Mouse (Mus musculus) Muller cell, postnatal 12 days (primary cell): ENCODE data around the gene Rnf220.

Source experiments
- DNase-seq: peaks from one replicate; pipeline ENCODE4 v3.0.0-alpha.2; 2015; ENCODE audit errors: inconsistent ontology term

Rnf220 gene

DNA sequence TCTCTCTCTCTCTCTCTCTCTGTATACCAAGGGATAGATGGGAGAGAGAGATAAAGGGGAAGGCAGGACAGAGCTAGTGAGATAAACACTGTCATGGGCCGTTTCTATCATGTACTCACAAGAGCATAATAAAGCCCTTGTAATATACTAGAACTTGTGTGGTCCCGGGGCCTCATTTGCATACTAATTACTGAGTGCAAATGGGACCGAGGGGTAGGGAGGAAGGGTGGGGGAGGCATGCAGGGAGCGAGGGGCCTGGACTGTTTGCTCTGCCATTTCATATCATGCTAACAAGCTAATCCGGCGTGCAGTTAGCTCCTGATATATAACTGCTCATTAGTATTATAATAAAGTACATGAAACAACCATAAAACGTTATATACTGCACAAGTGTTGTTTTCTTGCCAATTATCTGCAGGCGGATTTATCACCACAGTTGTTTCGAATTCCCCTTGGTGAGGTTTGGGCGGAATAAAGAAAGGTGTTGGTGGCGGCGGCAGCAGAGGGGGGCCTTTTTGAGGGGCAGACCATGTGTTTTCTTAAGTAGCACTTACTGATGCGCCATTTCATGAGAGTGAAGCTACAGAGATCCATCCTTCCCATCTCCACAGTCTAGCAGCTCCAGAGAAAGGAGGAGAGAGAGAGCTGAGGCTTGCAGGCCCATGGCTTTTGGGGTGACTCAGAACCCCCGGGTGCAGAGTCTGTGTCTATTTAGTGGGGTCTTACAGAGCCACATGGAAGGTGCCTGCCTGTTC lies 116.9 kb downstream of the Rnf220 start:
- no peak for DNase-seq

DNA sequence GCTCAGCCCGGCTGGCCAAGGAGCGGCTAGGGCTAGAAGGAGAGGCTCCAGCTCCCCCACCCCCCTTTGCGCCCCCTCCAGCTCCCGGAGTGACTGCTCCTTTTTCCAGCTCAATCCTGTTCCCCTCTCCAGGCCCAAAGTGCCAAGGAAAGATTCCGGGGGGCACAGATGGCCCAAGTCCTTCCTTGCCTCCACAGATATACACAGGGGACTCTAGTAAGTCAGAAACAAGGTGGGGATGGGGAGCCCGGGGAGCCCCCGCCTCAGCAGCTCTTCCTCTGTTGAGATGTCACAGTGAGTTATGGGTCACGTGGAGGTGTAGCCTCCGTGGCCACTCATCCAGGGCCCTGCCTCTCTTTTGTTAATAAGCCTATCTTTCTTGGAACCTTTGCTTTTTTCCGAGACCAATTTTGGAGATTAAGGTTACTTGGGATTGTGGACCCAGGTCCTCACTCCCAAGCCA lies 122.7 kb downstream of the Rnf220 start:
- no peak for DNase-seq

GRCm38 (mm10) chr4:117373324-117374077 lies 123.4 kb downstream of the Rnf220 start:
- no peak for DNase-seq

GRCm38 (mm10) chr4:117371896-117372295 lies 125.0 kb downstream of the Rnf220 start:
- DNase-seq = no peak

GRCm38 (mm10) chr4:117370354-117370753 lies 126.5 kb downstream of the Rnf220 start:
- no peak for DNase-seq

- no peak for DNase-seq
These were observed 127.3 kb downstream of the Rnf220 start for GRCm38 (mm10) chr4:117369571-117369970.

- no peak for DNase-seq
These were observed 129.5 kb downstream of the Rnf220 start for GRCm38 (mm10) chr4:117367365-117367764.

DNA sequence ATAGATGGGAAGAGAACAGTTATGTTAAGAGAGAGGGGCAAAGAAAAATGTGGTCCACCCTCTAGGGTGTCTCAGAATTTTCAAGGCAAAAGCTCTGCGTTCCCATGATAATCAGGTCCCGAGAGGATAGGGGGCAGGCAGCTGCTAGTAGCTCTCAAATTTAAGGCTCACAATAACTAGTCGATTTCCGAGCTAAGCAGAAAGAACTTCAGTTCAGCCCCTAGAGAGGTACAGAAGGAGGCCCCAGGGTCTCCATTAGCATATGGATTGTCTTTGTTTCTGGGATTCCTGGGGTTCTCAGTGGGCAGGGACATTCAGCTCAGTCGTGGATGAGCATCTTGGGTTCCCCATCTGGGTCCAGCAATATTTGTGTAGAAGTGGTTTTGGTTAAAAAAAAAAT lies 134.8 kb downstream of the Rnf220 start:
- no peak for DNase-seq

DNA sequence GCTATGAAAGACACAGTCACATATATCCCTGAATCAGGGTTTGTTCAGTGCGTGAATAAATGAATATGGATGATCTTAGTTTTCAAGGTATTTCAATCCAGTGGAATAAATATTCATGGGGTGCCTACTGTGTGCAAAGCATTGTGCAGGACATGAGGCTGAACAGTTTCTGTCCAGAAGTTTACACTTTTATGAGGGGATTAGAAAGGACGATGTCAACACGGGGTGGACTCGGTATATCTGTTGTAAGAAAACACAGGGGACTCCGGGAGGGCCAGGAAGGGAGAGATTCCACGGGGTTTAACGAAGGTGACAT lies 135.3 kb downstream of the Rnf220 start:
- DNase-seq = no peak

- no peak for DNase-seq
These were observed 135.9 kb downstream of the Rnf220 start for GRCm38 (mm10) chr4:117360713-117361557.

DNA sequence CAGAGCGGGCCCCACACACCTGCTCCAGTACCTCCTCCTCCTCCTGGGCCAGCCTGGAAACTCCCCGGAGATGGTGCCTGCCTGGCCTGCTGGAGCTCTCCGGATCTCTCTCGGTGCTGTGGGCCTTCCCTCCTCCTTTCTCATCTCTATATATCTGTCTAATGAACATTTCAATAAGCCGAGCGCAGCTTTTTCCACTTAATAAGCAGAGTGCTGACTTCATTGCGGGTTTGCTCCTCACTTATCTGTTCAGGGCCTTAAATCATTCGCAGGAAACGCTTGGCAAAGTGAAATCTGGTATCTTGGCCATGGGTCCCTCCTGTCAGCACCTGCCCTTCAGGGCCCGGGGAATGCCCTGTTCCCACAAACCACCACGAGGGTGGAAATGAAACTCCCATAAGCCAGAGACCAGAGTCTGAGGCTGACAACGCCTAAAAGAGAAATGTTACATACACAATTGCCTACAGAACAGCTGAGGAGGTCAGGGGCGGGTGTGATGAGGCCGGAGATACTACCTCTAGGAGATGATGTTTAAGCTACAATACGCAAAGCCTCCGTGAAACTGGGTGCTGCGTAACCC lies 137.0 kb downstream of the Rnf220 start:
- DNase-seq = no peak

DNA sequence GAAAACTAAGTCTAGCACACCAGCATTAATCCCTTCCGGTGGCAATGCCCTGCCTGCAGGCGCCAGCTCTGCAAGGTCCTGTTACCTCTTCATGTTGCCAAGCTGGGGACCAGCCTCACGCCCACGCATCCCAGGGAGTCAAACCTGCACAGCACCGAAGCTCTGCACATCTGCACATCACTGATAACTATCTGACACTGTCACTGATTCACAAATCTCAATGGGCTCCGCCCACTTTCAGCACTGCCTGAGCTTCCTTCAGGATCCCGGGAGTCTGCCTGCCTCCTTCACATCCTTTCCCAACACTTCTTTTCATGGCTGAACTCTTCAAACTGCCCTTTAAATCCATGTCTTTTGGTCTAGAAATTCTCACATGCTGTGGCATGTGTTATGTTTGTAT lies 138.9 kb downstream of the Rnf220 start:
- DNase-seq = no peak

DNA sequence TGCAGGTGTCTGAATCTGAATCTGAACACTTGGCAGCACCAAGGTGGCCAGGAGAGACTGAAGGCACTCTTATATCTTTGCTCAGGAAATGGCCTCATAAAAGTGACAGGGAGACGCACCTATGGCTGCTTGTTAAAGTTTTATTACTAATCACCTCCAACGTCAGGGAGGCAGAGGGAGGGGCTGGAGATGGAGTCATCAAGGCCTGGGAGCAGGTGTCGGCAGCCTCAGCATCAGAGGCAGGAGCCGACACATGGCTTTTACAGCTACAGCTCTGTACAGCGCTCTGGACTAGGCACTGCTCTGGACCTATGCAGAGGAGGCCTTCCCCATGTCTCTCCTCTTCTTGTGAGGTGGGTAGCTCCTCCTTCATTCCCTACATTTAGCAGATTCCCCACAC lies 139.7 kb downstream of the Rnf220 start:
- no peak for DNase-seq

DNA sequence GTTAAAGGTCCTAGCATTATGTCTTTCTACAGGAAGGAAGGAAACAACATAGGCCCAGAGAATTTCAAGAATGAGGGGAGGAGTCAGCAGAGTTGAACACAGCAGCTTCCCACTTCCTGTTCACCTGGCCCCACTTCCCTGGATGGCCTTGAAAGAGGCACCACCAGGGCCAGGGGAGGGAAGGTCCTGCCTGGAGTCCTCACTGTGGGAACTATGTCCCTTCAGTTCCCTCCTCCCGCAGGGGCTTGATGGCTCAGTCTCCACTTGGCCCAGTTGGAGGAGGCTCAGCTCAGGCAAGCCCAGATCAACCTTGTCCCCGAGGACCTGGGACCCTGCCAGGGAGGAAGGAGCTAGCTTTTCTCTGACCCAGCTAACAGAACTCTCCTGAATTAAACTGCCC lies 140.6 kb downstream of the Rnf220 start:
- DNase-seq = no peak

DNA sequence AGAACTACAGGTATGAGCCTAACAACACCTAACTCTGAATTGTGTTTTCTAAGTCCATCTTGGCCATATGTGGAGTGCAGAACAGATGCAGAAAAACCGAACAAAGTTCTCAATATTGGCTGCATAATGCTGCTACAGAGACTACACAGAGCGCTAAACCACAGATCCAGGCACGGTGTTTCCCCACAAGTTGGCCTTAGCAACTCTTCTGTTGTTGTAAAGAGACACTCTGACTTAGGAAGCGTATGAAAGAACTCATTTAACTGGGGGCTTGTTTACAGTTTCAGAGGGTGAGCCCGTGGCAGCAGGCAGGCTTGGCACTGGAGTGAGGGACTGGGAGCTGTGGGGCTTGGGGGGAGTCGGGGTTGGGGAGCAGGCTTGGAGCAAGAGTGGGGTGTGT lies 142.2 kb downstream of the Rnf220 start:
- DNase-seq = no peak

GRCm38 (mm10) chr4:117352957-117353356 lies 143.9 kb downstream of the Rnf220 start:
- no peak for DNase-seq

- DNase-seq = no peak
These were observed 144.8 kb downstream of the Rnf220 start for GRCm38 (mm10) chr4:117352071-117352470.

- DNase-seq = no peak
These were observed 146.6 kb downstream of the Rnf220 start for GRCm38 (mm10) chr4:117350139-117350693.

- no peak for DNase-seq
These were observed 147.5 kb downstream of the Rnf220 start for GRCm38 (mm10) chr4:117349327-117349726.

DNA sequence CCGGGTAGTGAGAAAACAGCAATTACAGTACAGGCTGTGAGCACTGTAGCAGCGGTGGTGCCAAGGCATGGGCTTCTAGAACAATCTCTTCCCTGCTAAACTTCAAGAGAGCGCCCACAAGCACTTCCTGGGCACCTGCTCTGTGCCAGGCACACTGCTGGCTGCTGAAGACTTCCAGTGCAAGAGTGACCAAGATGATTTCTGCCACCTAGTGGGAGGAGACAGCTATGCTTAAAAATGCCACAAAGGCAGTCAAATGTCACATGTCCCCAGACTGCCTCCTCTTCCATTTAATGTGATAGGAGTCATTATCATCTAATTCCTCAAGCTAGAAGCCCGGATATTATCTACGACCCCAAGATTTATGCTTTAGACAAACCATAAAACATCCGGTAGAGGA lies 150.8 kb downstream of the Rnf220 start:
- DNase-seq = peak; percentile 26

DNA sequence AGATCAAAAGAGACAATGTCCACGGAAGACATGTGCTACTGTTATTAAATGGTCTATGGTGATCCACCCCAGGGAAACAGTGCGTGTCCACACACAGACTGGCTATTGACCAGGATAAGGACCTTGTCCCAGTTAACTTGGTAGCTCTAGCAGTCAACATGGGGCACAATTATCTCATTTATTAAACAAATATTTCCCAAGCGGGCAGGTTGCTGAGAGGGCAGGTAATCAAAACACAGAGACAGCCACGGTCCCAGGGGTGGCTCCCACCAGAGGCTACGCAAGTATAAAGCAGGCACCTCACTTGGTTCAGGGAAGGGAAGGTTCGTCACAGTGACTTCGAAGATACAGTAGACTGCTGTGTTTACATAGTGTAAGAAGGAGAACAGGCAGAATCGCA lies 153.5 kb downstream of the Rnf220 start:
- no peak for DNase-seq

- peak; percentile 6 for DNase-seq
These were observed 154.1 kb downstream of the Rnf220 start for GRCm38 (mm10) chr4:117342751-117343150.
